Mouse (Mus musculus) ES-E14 (cell line): Measurements from ENCODE around the gene Spred2. TPM values are rescaled to one million over a fixed set of nuclear protein-coding genes. Genes with fewer than 3 reads are reported as not detected.
A peak's percentile ranks its signal among the peaks of the same experiment; 100 is the strongest.

Source experiments
- DNase-seq: peaks from one replicate; pipeline ENCODE4 v3.0.0-alpha.2; 2013; ENCODE audit warnings: low read depth, low spot score
- H3K27ac ChIP-seq: 2 replicates; pipeline ENCODE4 v1.5.1; 2012; ENCODE audit warnings: low read depth, mild to moderate bottlenecking, low read length, moderate library complexity, mixed read lengths; ENCODE audit not compliant: poor library complexity, insufficient read depth, severe bottlenecking
- H3K36me3 ChIP-seq: 2 replicates; pipeline ENCODE4 v1.6.1; 2012; ENCODE audit warnings: mild to moderate bottlenecking, low read length, moderate library complexity, mixed read lengths; ENCODE audit not compliant: control insufficient read depth, poor library complexity, insufficient read depth, severe bottlenecking
- H3K4me1 ChIP-seq, 2 experiments: fragments of 150-350 bp in 1 of 2; sonication (generic) in 1 of 2; 2 replicates each; pipeline ENCODE4 v1.6.1; 2012; ENCODE audit warnings: low read length in 2 of 2, mild to moderate bottlenecking in 1 of 2, mixed read lengths in 1 of 2; ENCODE audit not compliant: control insufficient read depth in 2 of 2, insufficient read depth in 2 of 2, poor library complexity in 1 of 2
- H3K4me3 ChIP-seq, 2 experiments: fragments of 150-350 bp in 1 of 2; sonication (generic) in 1 of 2; 2 replicates each; pipeline ENCODE4 v1.5.1; 2012; ENCODE audit warnings: low read length in 2 of 2, low read depth in 1 of 2, mild to moderate bottlenecking in 1 of 2, mixed read lengths in 1 of 2; ENCODE audit not compliant: insufficient read depth in 1 of 2, poor library complexity in 1 of 2, severe bottlenecking in 1 of 2
- H3K9ac ChIP-seq: 2 replicates; pipeline ENCODE4 v1.6.1; 2012; ENCODE audit warnings: low read depth, mild to moderate bottlenecking, low read length, mixed read lengths; ENCODE audit not compliant: poor library complexity, insufficient read depth, severe bottlenecking
- H3K9me3 ChIP-seq: fragments of 150-350 bp; sonication (generic); 2 replicates; pipeline ENCODE4 v1.6.1; 2012; ENCODE audit warnings: low read depth, mild to moderate bottlenecking, low read length; ENCODE audit not compliant: control insufficient read depth, insufficient read depth
- CHD2 ChIP-seq: IDR thresholded peaks from 2 replicates; pipeline ENCODE4 v1.6.1; 2014; ENCODE audit warnings: mild to moderate bottlenecking, low read depth, low read length, inconsistent platforms
- HCFC1 ChIP-seq: IDR thresholded peaks from 2 replicates; pipeline ENCODE4 v1.6.1; 2012; ENCODE audit warnings: low read length, inconsistent platforms, borderline replicate concordance; ENCODE audit not compliant: insufficient read depth
- MAFK ChIP-seq: IDR thresholded peaks from 2 replicates; pipeline ENCODE4 v1.6.1; 2014; ENCODE audit warnings: mild to moderate bottlenecking, low read depth, low read length, inconsistent platforms; ENCODE audit not compliant: insufficient read depth
- ZC3H11A ChIP-seq: IDR thresholded peaks from 2 replicates; pipeline ENCODE4 v1.6.1; 2012; ENCODE audit warnings: low read depth, mild to moderate bottlenecking, inconsistent platforms, low read length, borderline replicate concordance
- ZNF384 ChIP-seq: IDR thresholded peaks from 2 replicates; pipeline ENCODE4 v1.6.1; 2012; ENCODE audit warnings: low read depth, low read length, inconsistent platforms
- in situ Hi-C, 2 experiments: fragments of 600-800 bp; cut with MboI; formaldehyde crosslinking; loops; one replicate each; pipeline ENCODE4 v1.15.1; 2025; ENCODE audit warnings: low sequenced_read_pairs in 2 of 2, inconsistent platforms in 1 of 2; ENCODE audit not compliant: unreplicated experiment in 2 of 2
- total RNA-seq: library from RNA; depleted of rRNA; stranded (reverse); fragments of 300-350 nt; gene quantifications from 2 replicates; pipeline ENCODE4 v1.2.3, GENCODE M21; 2012

Gene Spred2
- total RNA-seq, 1 experiment, result 19.4 TPM

- in situ Hi-C loops, result no loop called here
- Histone ChIP-seq H3K4me1 (peaks cover 8 to 17% of the 10 kb centered on the region in 2 experiments; a peak in 3 of 4 replicates), H3K4me3 (peak overlapping the region; percentile 55 to 77), H3K27ac (peak overlapping the region; percentile 90; the same call in 1 of the 2 replicates), H3K9me3 (no peaks in the 10 kb centered on the region), H3K36me3 (peaks cover 7% of the 10 kb centered on the region; the same call in 1 of the 2 replicates), H3K9ac (peak overlapping the region; percentile 54)
- TF ChIP-seq MAFK (no peak), ZNF384 (peak; percentile 30; the same call in 1 of the 2 replicates)
- DNase-seq, result peak; percentile 47
Measured at GRCm38 (mm10) chr11:19925976-19926842, 2.0 kb downstream of the Spred2 start.

DNA sequence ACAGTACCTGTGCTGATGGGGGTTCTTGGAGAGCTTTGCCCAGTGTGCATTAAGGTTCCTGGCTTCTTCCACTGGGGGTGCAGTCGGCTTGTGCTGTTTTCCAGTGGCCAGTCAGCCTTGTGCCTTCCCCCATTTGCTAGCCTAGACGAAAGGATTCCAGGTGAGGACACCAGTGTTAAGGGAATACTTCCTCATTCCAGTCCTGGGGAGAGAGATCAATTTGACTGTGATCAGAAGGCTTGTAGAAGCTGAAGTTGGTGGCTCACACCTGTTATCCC is 2.6 kb downstream of the Spred2 start:
- H3K27ac ChIP-seq, result no peak overlapping the region
- peaks cover 5 to 17% of the 10 kb centered on the region in 2 experiments; a peak in 3 of 4 replicates for H3K4me1 ChIP-seq
- peaks cover 12% of the 10 kb centered on the region for H3K36me3 ChIP-seq
- in situ Hi-C loops, result no loop called here
- no peaks in the 10 kb centered on the region for H3K9me3 ChIP-seq
- TF ChIP-seq CHD2, result no peak
- TF ChIP-seq HCFC1, result no peak
- TF ChIP-seq ZNF384, result no peak
- TF ChIP-seq MAFK, result no peak
- TF ChIP-seq ZC3H11A, result no peak
- no peak for DNase-seq
- H3K4me3 ChIP-seq, result peak overlapping the region in 1 of 2 experiments; percentile 55; a peak in 2 of 4 replicates
- H3K9ac ChIP-seq, result no peak overlapping the region

GRCm38 (mm10) chr11:19928633-19929032 is 4.5 kb downstream of the Spred2 start:
- Histone ChIP-seq H3K36me3 (peaks cover 19% of the 10 kb centered on the region), H3K4me1 (peaks cover 5 to 21% of the 10 kb centered on the region in 2 experiments; a peak in 3 of 4 replicates), H3K27ac (no peak overlapping the region), H3K4me3 (no peak overlapping the region), H3K9me3 (no peaks in the 10 kb centered on the region), H3K9ac (no peak overlapping the region)
- in situ Hi-C loops, result no loop called here
- DNase-seq, result no peak
- no peak for TF ChIP-seq HCFC1
- TF ChIP-seq MAFK, result no peak
- no peak for TF ChIP-seq ZNF384
- no peak for TF ChIP-seq CHD2
- no peak for TF ChIP-seq ZC3H11A

DNA sequence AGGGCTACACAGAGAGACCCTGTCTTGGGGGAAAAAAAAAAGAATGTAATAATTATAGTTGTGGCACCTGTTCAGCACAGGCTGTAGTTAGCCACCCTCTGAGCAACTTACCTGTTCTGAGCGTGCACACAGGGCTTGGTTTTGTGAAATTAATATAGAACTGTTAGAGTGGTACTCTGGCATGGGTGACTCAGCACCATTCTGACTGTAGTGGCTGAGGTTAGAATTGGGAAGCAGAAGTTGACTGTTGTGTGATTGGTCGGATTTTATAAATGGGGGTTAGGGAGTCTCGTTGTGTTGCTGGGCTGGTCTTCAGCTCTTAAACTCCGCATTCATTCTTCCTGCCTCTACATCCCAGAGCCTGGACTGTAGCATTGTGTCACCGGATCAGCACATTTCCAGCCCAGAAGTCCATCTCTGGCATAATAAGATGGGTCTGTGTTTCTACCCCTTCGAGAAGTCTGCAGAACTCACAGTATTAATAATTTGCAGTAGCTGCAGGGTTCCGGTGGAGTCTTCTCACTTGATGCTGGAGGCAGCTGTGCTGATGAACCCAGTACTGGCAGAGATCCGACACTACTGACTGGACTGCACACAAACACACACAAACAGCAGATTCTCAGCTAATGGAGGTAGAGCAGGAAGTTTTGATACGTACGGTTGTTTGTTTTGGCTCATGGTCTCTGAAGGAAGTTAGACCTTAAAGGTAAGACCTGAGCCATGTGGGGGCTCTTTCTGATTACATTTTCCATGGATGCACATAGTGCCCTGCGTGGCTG is 5.1 kb downstream of the Spred2 start:
- TF ChIP-seq ZC3H11A (no peak), HCFC1 (no peak), ZNF384 (no peak), MAFK (0 out of 2 replicates have a peak, but pooled peaks have one; percentile 28)
- in situ Hi-C loops, result no loop called here
- Histone ChIP-seq H3K4me1 (peaks cover 5 to 21% of the 10 kb centered on the region in 2 experiments; a peak in 3 of 4 replicates), H3K27ac (no peak overlapping the region), H3K36me3 (peaks cover 19% of the 10 kb centered on the region), H3K9me3 (no peaks in the 10 kb centered on the region), H3K4me3 (peak overlapping the region in 1 of 2 experiments; percentile 16; a peak in 1 of 4 replicates), H3K9ac (peak overlapping the region; percentile 47; the same call in 1 of the 2 replicates)
- no peak for DNase-seq
